Mouse (Mus musculus): ENCODE data around the gene Ier5.

GRCm38 (mm10) chr1:155097354-155097753 lies 2.1 kb downstream of the Ier5 start:
- TF ChIP-seq EP300 (IDR thresholded peaks at IDR 0.05; ENCODE audit: insufficient read depth, low read depth, low read length) (no peak), POLR2A (IDR thresholded peaks at IDR 0.05; ENCODE audit: insufficient read depth, low read length) (no peak)

All from ES-Bruce4 (cell line).